Mouse (Mus musculus): ENCODE measurements around the gene Siah1a. TPM values are rescaled to one million over a fixed set of nuclear protein-coding genes. Genes with fewer than 3 reads are reported as not detected.

The Siah1a gene
- polyA plus RNA-seq, 1 experiment from 2014 or later, result 20.3 TPM

- peaks cover 74% of the 10 kb centered on the region for H3K4me1 ChIP-seq
- WGBS (ENCODE audit: insufficient replicate concordance), result 51% methylated on average over 7 of the region's 7 CpGs
- H3K4me2 ChIP-seq, result peak overlapping the region; percentile 45
- H3K9ac ChIP-seq, result peak overlapping the region; percentile 56
- H3K9me3 ChIP-seq (replicated peaks), result no peaks in the 10 kb centered on the region
- no peak overlapping the region for H3K4me3 ChIP-seq
- H3K36me3 ChIP-seq, result no peaks in the 10 kb centered on the region
- H3K27me3 ChIP-seq (replicated peaks), result no peaks in the 10 kb centered on the region
- no peak for ATAC-seq
- peak overlapping the region; percentile 61 for H3K27ac ChIP-seq
Observed at GRCm38 (mm10) chr8:86742605-86743345, 3.0 kb downstream of the Siah1a start.

- H3K4me1 ChIP-seq, result peaks cover 77% of the 10 kb centered on the region
Observed at GRCm38 (mm10) chr8:86741627-86742026, 4.1 kb downstream of the Siah1a start.

GRCm38 (mm10) chr8:86740899-86741298 lies 4.8 kb downstream of the Siah1a start:
- no peak overlapping the region for H3K9ac ChIP-seq
- no peak overlapping the region for H3K4me2 ChIP-seq
- ATAC-seq, result no peak
- no peaks in the 10 kb centered on the region for H3K36me3 ChIP-seq
- no peak overlapping the region for H3K4me3 ChIP-seq
- no peaks in the 10 kb centered on the region for H3K9me3 ChIP-seq (replicated peaks)
- H3K27ac ChIP-seq, result no peak overlapping the region
- no peaks in the 10 kb centered on the region for H3K27me3 ChIP-seq (replicated peaks)
- peaks cover 79% of the 10 kb centered on the region for H3K4me1 ChIP-seq

More at GRCm38 (mm10) chr8:86741627-86742026, 4.1 kb downstream of the Siah1a start:
- Histone ChIP-seq H3K4me3 (no peak overlapping the region), H3K9ac (no peak overlapping the region), H3K9me3 (replicated peaks) (no peaks in the 10 kb centered on the region), H3K4me2 (no peak overlapping the region), H3K27ac (no peak overlapping the region), H3K36me3 (no peaks in the 10 kb centered on the region), H3K27me3 (replicated peaks) (no peaks in the 10 kb centered on the region)
- ATAC-seq, result no peak

GRCm38 (mm10) chr8:86735446-86736111 lies 10.2 kb downstream of the Siah1a start:
- 16% methylated on average over 3 of the region's 3 CpGs for WGBS (ENCODE audit: insufficient replicate concordance)
- Histone ChIP-seq H3K4me2 (no peak overlapping the region), H3K4me1 (peaks cover 68% of the 10 kb centered on the region), H3K27ac (no peak overlapping the region), H3K9me3 (replicated peaks) (no peaks in the 10 kb centered on the region), H3K36me3 (no peaks in the 10 kb centered on the region), H3K4me3 (no peak overlapping the region), H3K27me3 (replicated peaks) (no peaks in the 10 kb centered on the region), H3K9ac (no peak overlapping the region)
- ATAC-seq, result 0 out of 2 replicates have a peak, but pooled peaks have one; percentile 27

- Histone ChIP-seq H3K4me2 (no peak overlapping the region), H3K27ac (no peak overlapping the region)
- WGBS (ENCODE audit: insufficient replicate concordance), result 49% methylated on average over 1 of the region's 1 CpGs
Observed at GRCm38 (mm10) chr8:86734954-86735353, 10.8 kb downstream of the Siah1a start.

GRCm38 (mm10) chr8:86734171-86734570 lies 11.6 kb downstream of the Siah1a start:
- Histone ChIP-seq H3K4me2 (no peak overlapping the region), H3K4me1 (peaks cover 60% of the 10 kb centered on the region), H3K4me3 (no peak overlapping the region), H3K9me3 (replicated peaks) (no peaks in the 10 kb centered on the region), H3K27ac (no peak overlapping the region), H3K9ac (no peak overlapping the region), H3K36me3 (no peaks in the 10 kb centered on the region), H3K27me3 (replicated peaks) (no peaks in the 10 kb centered on the region)
- 71% methylated on average over 4 of the region's 4 CpGs for WGBS (ENCODE audit: insufficient replicate concordance)
- no peak for ATAC-seq

More at GRCm38 (mm10) chr8:86734954-86735353, 10.8 kb downstream of the Siah1a start:
- H3K27me3 ChIP-seq (replicated peaks), result no peaks in the 10 kb centered on the region
- peaks cover 67% of the 10 kb centered on the region for H3K4me1 ChIP-seq
- H3K9me3 ChIP-seq (replicated peaks), result no peaks in the 10 kb centered on the region
- no peak overlapping the region for H3K9ac ChIP-seq
- H3K36me3 ChIP-seq, result no peaks in the 10 kb centered on the region
- no peak overlapping the region for H3K4me3 ChIP-seq
- ATAC-seq, result no peak

- no peak for ATAC-seq
- no peak overlapping the region for H3K4me2 ChIP-seq
- no peak overlapping the region for H3K9ac ChIP-seq
- peaks cover 57% of the 10 kb centered on the region for H3K4me1 ChIP-seq
- WGBS (ENCODE audit: insufficient replicate concordance), result 80% methylated on average over 1 of the region's 1 CpGs
- H3K27me3 ChIP-seq (replicated peaks), result no peaks in the 10 kb centered on the region
- peaks cover 13% of the 10 kb centered on the region for H3K36me3 ChIP-seq
- H3K4me3 ChIP-seq, result no peak overlapping the region
- H3K27ac ChIP-seq, result no peak overlapping the region
- no peaks in the 10 kb centered on the region for H3K9me3 ChIP-seq (replicated peaks)
Observed at GRCm38 (mm10) chr8:86730860-86731259, 14.9 kb downstream of the Siah1a start.

GRCm38 (mm10) chr8:86730303-86730702 lies 15.4 kb downstream of the Siah1a start:
- peaks cover 16% of the 10 kb centered on the region for H3K36me3 ChIP-seq
- H3K9me3 ChIP-seq (replicated peaks), result no peaks in the 10 kb centered on the region
- no peaks in the 10 kb centered on the region for H3K27me3 ChIP-seq (replicated peaks)
- no peak overlapping the region for H3K4me2 ChIP-seq
- H3K4me3 ChIP-seq, result no peak overlapping the region
- H3K27ac ChIP-seq, result no peak overlapping the region
- no peak for ATAC-seq
- 54% methylated on average over 3 of the region's 3 CpGs for WGBS (ENCODE audit: insufficient replicate concordance)
- no peak overlapping the region for H3K9ac ChIP-seq
- H3K4me1 ChIP-seq, result peaks cover 51% of the 10 kb centered on the region

- Histone ChIP-seq H3K27ac (0 out of 2 replicates have a peak overlapping the region, but pooled peaks have one; percentile 3), H3K9me3 (replicated peaks) (no peaks in the 10 kb centered on the region), H3K4me2 (no peak overlapping the region), H3K9ac (no peak overlapping the region), H3K27me3 (replicated peaks) (no peaks in the 10 kb centered on the region), H3K4me1 (peaks cover 39% of the 10 kb centered on the region), H3K36me3 (peaks cover 23% of the 10 kb centered on the region), H3K4me3 (no peak overlapping the region)
- 74% methylated on average over 19 of the region's 19 CpGs for WGBS (ENCODE audit: insufficient replicate concordance)
- no peak for ATAC-seq
Observed at GRCm38 (mm10) chr8:86728224-86728950, 17.3 kb downstream of the Siah1a start.

GRCm38 (mm10) chr8:86726959-86727358 lies 18.8 kb downstream of the Siah1a start:
- H3K9me3 ChIP-seq (replicated peaks), result no peaks in the 10 kb centered on the region
- no peak overlapping the region for H3K9ac ChIP-seq
- H3K36me3 ChIP-seq, result peaks cover 34% of the 10 kb centered on the region
- H3K27ac ChIP-seq, result 0 out of 2 replicates have a peak overlapping the region, but pooled peaks have one; percentile 10
- H3K4me2 ChIP-seq, result no peak overlapping the region
- peaks cover 37% of the 10 kb centered on the region for H3K4me1 ChIP-seq
- H3K4me3 ChIP-seq, result no peak overlapping the region
- ATAC-seq, result no peak
- WGBS (ENCODE audit: insufficient replicate concordance), result 73% methylated on average over 6 of the region's 6 CpGs
- no peaks in the 10 kb centered on the region for H3K27me3 ChIP-seq (replicated peaks)

GRCm38 (mm10) chr8:86721490-86721889 lies 24.2 kb downstream of the Siah1a start:
- H3K36me3 ChIP-seq, result peaks cover 65% of the 10 kb centered on the region
- ATAC-seq, result no peak
- H3K27ac ChIP-seq, result no peak overlapping the region
- no peaks in the 10 kb centered on the region for H3K27me3 ChIP-seq (replicated peaks)
- 76% methylated on average over 2 of the region's 2 CpGs for WGBS (ENCODE audit: insufficient replicate concordance)
- 0 out of 2 replicates have a peak, but pooled peaks cover 4% of the 10 kb centered on the region for H3K4me1 ChIP-seq
- no peak overlapping the region for H3K4me3 ChIP-seq
- H3K9me3 ChIP-seq (replicated peaks), result no peaks in the 10 kb centered on the region
- no peak overlapping the region for H3K4me2 ChIP-seq
- no peak overlapping the region for H3K9ac ChIP-seq

Data from liver, embryonic 12.5 days (tissue).